10 mouse cellular contexts compared by ENCODE assay signal in genomic region chr11:11948321-11948987, GRCm38 (mm10). TPM values are rescaled to one million over a fixed set of nuclear protein-coding genes. Genes with fewer than 3 reads are reported as not detected.
DNase-seq lines count a peak whose midpoint lies in the region; ATAC-seq and TF ChIP-seq lines count a peak whose summit lies in the region.
"Had no signal": no experiment of that assay in that cellular context is flagged by ENCODE, and none has a peak within 500 bp of the region (broad histone marks: within the 10 kb centered on the region; RNA-seq: fewer than 3 reads in every experiment).

No protein-coding gene starts in this region.

- H3K9me3 ChIP-seq in intestine, embryonic 14.5 days (ENCODE audit: control insufficient read depth, low read length) = no peaks in the 10 kb centered on the region
- H3K9me3 ChIP-seq in intestine, postnatal 0 days (ENCODE audit: control insufficient read depth) = no peaks in the 10 kb centered on the region
- H3K9me3 ChIP-seq in CH12.LX (replicated peaks; ENCODE audit: low read length) (no peaks in the 10 kb centered on the region), G1E (replicated peaks) (no peaks in the 10 kb centered on the region)
- no peaks in the 10 kb centered on the region for H3K9me3 ChIP-seq in limb, embryonic 10.5 days (replicated peaks)
- H3K9me3 ChIP-seq: forebrain, embryonic 15.5 days had no signal

- TF ChIP-seq EP300 in CH12.LX (IDR thresholded peaks at IDR 0.05; ENCODE audit: low read length) = peak; percentile 78

- H3K4me3 ChIP-seq in intestine, embryonic 14.5 days (ENCODE audit: low read depth, low read length) = no peak overlapping the region
- no peak overlapping the region for H3K4me3 ChIP-seq in intestine, postnatal 0 days (ENCODE audit: low read depth, low read length)
- H3K4me3 ChIP-seq in CH12.LX (replicated peaks in 1 of 3; ENCODE audit: low read depth in 2 of 3, low read length in 2 of 3, poor library complexity in 1 of 3) = no peak overlapping the region
- peak overlapping the region; percentile 56; the same call in 1 of the 2 replicates for H3K4me3 ChIP-seq in G1E (ENCODE audit: low read depth, low read length)
- H3K4me3 ChIP-seq in limb, embryonic 10.5 days = no peak overlapping the region
- H3K4me3 ChIP-seq: forebrain, embryonic 15.5 days had no signal

- peak overlapping the region; percentile 88 for H3K27ac ChIP-seq in intestine, embryonic 14.5 days (ENCODE audit: low read depth)
- H3K27ac ChIP-seq in intestine, postnatal 0 days (ENCODE audit: low read depth, low read length) = no peak overlapping the region
- peak overlapping the region; percentile 92 for H3K27ac ChIP-seq in CH12.LX (ENCODE audit: insufficient read depth, low read depth)
- H3K27ac ChIP-seq in limb, embryonic 10.5 days = peak overlapping the region; percentile 68
- H3K27ac ChIP-seq: forebrain, embryonic 15.5 days had no signal

- H3K79me2 ChIP-seq in CH12.LX (replicated peaks; ENCODE audit: control insufficient read depth, extremely low read depth, insufficient read depth, poor library complexity, severe bottlenecking) = peaks cover 3% of the 10 kb centered on the region; the same call in 1 of the 2 replicates

- ATAC-seq in intestine, embryonic 14.5 days (replicated peaks; ENCODE audit: low FRiP score, low TSS enrichment, low read depth) = peak; percentile 57
- no peak for ATAC-seq in intestine, postnatal 0 days
- ATAC-seq in G1E (ENCODE audit: extremely low read depth, insufficient number of reproducible peaks, low FRiP score, poor library complexity, severe bottlenecking) = no peak
- ATAC-seq in erythroblast, adult 5-6 weeks (replicated peaks; ENCODE audit: low FRiP score, poor library complexity, severe bottlenecking) = no peak
- ATAC-seq: forebrain, embryonic 15.5 days had no signal

- in situ Hi-C loops in CH12.LX (cut with MboI; ENCODE audit: low pct_ligation_motif_present, low pct_unique_long_range_greater_than_20kb, low sequenced_read_pairs) = loop anchor here (10.0 kb wide), 1 partner anchor 404 kb away; no protein-coding TSS in a partner anchor

- peaks cover 24% of the 10 kb centered on the region for H3K4me1 ChIP-seq in intestine, embryonic 14.5 days (replicated peaks; ENCODE audit: control insufficient read depth, insufficient read depth, low read length)
- H3K4me1 ChIP-seq in intestine, postnatal 0 days (replicated peaks; ENCODE audit: control insufficient read depth, insufficient read depth, low read length) = peaks cover 8% of the 10 kb centered on the region
- H3K4me1 ChIP-seq in CH12.LX (ENCODE audit: control insufficient read depth in 1 of 2, insufficient read depth in 2 of 2) (peaks cover 53 to 96% of the 10 kb centered on the region in 2 experiments), G1E (ENCODE audit: insufficient read depth, low read depth, low read length) (peaks cover 44% of the 10 kb centered on the region)
- peaks cover 25% of the 10 kb centered on the region for H3K4me1 ChIP-seq in limb, embryonic 10.5 days
- H3K4me1 ChIP-seq: forebrain, embryonic 15.5 days had no signal

- no peak overlapping the region for H3K9ac ChIP-seq in intestine, embryonic 14.5 days (ENCODE audit: low read length)
- H3K9ac ChIP-seq in intestine, postnatal 0 days (ENCODE audit: low read depth, low read length) = no peak overlapping the region
- H3K9ac ChIP-seq in CH12.LX (ENCODE audit: insufficient read depth, low read depth) = peak overlapping the region; percentile 18
- H3K9ac ChIP-seq: forebrain, embryonic 15.5 days had no signal

- H3K27me3 ChIP-seq in intestine, embryonic 14.5 days (replicated peaks; ENCODE audit: control insufficient read depth, insufficient read depth, low read length) = no peaks in the 10 kb centered on the region
- no peaks in the 10 kb centered on the region for H3K27me3 ChIP-seq in intestine, postnatal 0 days (replicated peaks; ENCODE audit: control insufficient read depth, insufficient read depth, low read length)
- H3K27me3 ChIP-seq in CH12.LX (replicated peaks) (no peaks in the 10 kb centered on the region), G1E (ENCODE audit: insufficient read depth, low read length) (peaks cover 77% of the 10 kb centered on the region)
- H3K27me3 ChIP-seq in limb, embryonic 10.5 days (ENCODE audit: low read depth, poor library complexity, severe bottlenecking) = no peaks in the 10 kb centered on the region
- H3K27me3 ChIP-seq: forebrain, embryonic 15.5 days had no signal

- no peak overlapping the region for H3K4me2 ChIP-seq in intestine, embryonic 14.5 days (ENCODE audit: low read length)
- no peak overlapping the region for H3K4me2 ChIP-seq in intestine, postnatal 0 days (replicated peaks; ENCODE audit: low read depth)
- peak overlapping the region; percentile 79 for H3K4me2 ChIP-seq in CH12.LX (ENCODE audit: insufficient read depth, low read depth, poor library complexity, severe bottlenecking)
- H3K4me2 ChIP-seq: forebrain, embryonic 15.5 days had no signal

- no peak for DNase-seq in intestine, embryonic 14.5 days (ENCODE audit: low spot score)
- DNase-seq in CH12.LX (ENCODE audit: extremely low read depth) = no peak
- no peak for DNase-seq in G1E (ENCODE audit: low spot score)
- peak; percentile 62 for DNase-seq in limb, embryonic 10.5 days (ENCODE audit: low spot score)
- DNase-seq in adrenal gland, postnatal 10 days = no peak
- DNase-seq in layer of hippocampus, adult 18-20 months (ENCODE audit: low spot score in 2 of 2) = no peak
- DNase-seq: kidney, adult 2 months had no signal

- dilution Hi-C loops in CH12.LX (cut with MboI; ENCODE audit: extremely low pct_ligation_motif_present, extremely low pct_unique_long_range_greater_than_20kb, low sequenced_read_pairs) = no loop called here

- WGBS in intestine, embryonic 14.5 days = 28% methylated on average over 9 of the region's 9 CpGs
- WGBS in intestine, postnatal 0 days = 31% methylated on average over 9 of the region's 9 CpGs
- 45% methylated on average over 9 of the region's 9 CpGs for WGBS in limb, embryonic 10.5 days

- no peak; the same call in none of the 2 replicates for TF ChIP-seq RAD21 in CH12.LX (IDR thresholded peaks at IDR 0.05; ENCODE audit: low read depth, low read length)

- TF ChIP-seq POLR2A in CH12.LX (IDR thresholded peaks at IDR 0.05; ENCODE audit: low read depth, low read length) = peak; percentile 69

- no peak for TF ChIP-seq CTCF in intestine, postnatal 0 days (IDR thresholded peaks at IDR 0.05; ENCODE audit: low read depth)
- TF ChIP-seq CTCF in CH12.LX (conservative IDR thresholded peaks at IDR 0.05 in 1 of 2, IDR thresholded peaks at IDR 0.05 in 1 of 2; ENCODE audit: low read depth in 2 of 2, low read length in 2 of 2) = no peak
- TF ChIP-seq CTCF in G1E (IDR thresholded peaks at IDR 0.05; ENCODE audit: low read depth, low read length) = no peak

- H3K36me3 ChIP-seq in intestine, embryonic 14.5 days (ENCODE audit: control insufficient read depth, insufficient read depth, low read length) = peaks cover 80% of the 10 kb centered on the region
- H3K36me3 ChIP-seq in intestine, postnatal 0 days (ENCODE audit: control insufficient read depth, insufficient read depth) = peaks cover 10% of the 10 kb centered on the region
- H3K36me3 ChIP-seq in CH12.LX (replicated peaks in 1 of 2; ENCODE audit: control insufficient read depth in 1 of 2, insufficient read depth in 1 of 2, low read length in 1 of 2) (peaks cover 18 to 68% of the 10 kb centered on the region in 2 experiments), G1E (replicated peaks) (no peaks in the 10 kb centered on the region)
- peaks cover 96% of the 10 kb centered on the region for H3K36me3 ChIP-seq in limb, embryonic 10.5 days
- H3K36me3 ChIP-seq: forebrain, embryonic 15.5 days had no signal

TF ChIP-seq in CH12.LX, 34 proteins besides CTCF, POLR2A, EP300 and RAD21:
- TF ChIP-seq CHD1 (IDR thresholded peaks at IDR 0.05; ENCODE audit: low read depth, low read length) = peak; percentile 87; the same call in 1 of the 2 replicates
- no peak for TF ChIP-seq MYC (IDR thresholded peaks at IDR 0.05; ENCODE audit: low read depth, low read length)
- TF ChIP-seq MEF2A (IDR thresholded peaks at IDR 0.05; ENCODE audit: borderline replicate concordance, low read depth, low read length) = peak; percentile 78
- peak; percentile 87; the same call in 1 of the 2 replicates for TF ChIP-seq UBTF (IDR thresholded peaks at IDR 0.05; ENCODE audit: low read depth, low read length)
- 0 out of 2 replicates have a peak, but pooled peaks have one; percentile 26 for TF ChIP-seq SIN3A (IDR thresholded peaks at IDR 0.05; ENCODE audit: low read length)
- TF ChIP-seq IRF4 (IDR thresholded peaks at IDR 0.05; ENCODE audit: low read depth, low read length) = peak; percentile 88
- peak; percentile 9 for TF ChIP-seq SMC3 (IDR thresholded peaks at IDR 0.05; ENCODE audit: low read depth, low read length)
- TF ChIP-seq CHD2 (IDR thresholded peaks at IDR 0.05; ENCODE audit: low read length) = no peak
- TF ChIP-seq MAFK (IDR thresholded peaks at IDR 0.05; ENCODE audit: insufficient replicate concordance, low read length) = no peak
- TF ChIP-seq TBP (conservative IDR thresholded peaks at IDR 0.05; ENCODE audit: low read depth, low read length) = peak; percentile 77
- no peak for TF ChIP-seq ZMIZ1 (IDR thresholded peaks at IDR 0.05; ENCODE audit: low read depth, low read length)
- TF ChIP-seq TCF12 (IDR thresholded peaks at IDR 0.05; ENCODE audit: low read depth, low read length) = peak; percentile 85; the same call in 1 of the 2 replicates
- no peak for TF ChIP-seq GABPA (IDR thresholded peaks at IDR 0.05; ENCODE audit: insufficient replicate concordance, low read depth, low read length)
- TF ChIP-seq BHLHE40 (IDR thresholded peaks at IDR 0.05; ENCODE audit: low read depth, low read length) = peak; percentile 80
- TF ChIP-seq ETS1 (conservative IDR thresholded peaks at IDR 0.05; ENCODE audit: low read depth, low read length) = peak; percentile 70

RNA-seq across cellular contexts. Expression of gene Ddc, which starts 50.5 kb away (rescaled TPM):
- polyA plus RNA-seq in intestine, embryonic 14.5 days (2014; fragmentation: Nextera tagmentation; extraction: Ambion mirVana) = 34.8 and 37.3 TPM in 2 replicates
- polyA plus RNA-seq in intestine, postnatal 0 days (2015; fragmentation: Nextera tagmentation; extraction: Ambion mirVana) = 19.2 and 20.9 TPM in 2 replicates
- not detected in 2 replicates for total RNA-seq in CH12.LX (2012; rRNA removed)
- 0.17 and 0.19 TPM in 2 replicates for total RNA-seq in CH12.LX (2014; rRNA removed)
- 0.12 and 0.33 TPM in 2 replicates for polyA plus RNA-seq in CH12.LX (2012; ENCODE audit: insufficient read length, low read depth)
- total RNA-seq in G1E (2014; fragmentation: Nextera tagmentation) = not detected in 2 replicates
- 2.9 and 3.0 TPM in 2 replicates for total RNA-seq in G1E (2017)
- 0.08 and 0.13 TPM in 2 replicates for polyA plus RNA-seq in G1E (2012)
- polyA plus RNA-seq in limb, embryonic 10.5 days (2016; fragmentation: Nextera tagmentation; extraction: Ambion mirVana) = 5.5 and 6.2 TPM in 2 replicates
- total RNA-seq in erythroblast, adult 5-6 weeks (2015; ENCODE audit: low replicate concordance) = not detected in 2 replicates
- not detected in 2 replicates for total RNA-seq in erythroblast, adult 5-6 weeks (2017; ENCODE audit: low replicate concordance)
- 10 to 100 TPM; 72.6 to 85.6 TPM for total RNA-seq in adrenal gland, postnatal 10 days (2021)
- total RNA-seq in layer of hippocampus, adult 18-20 months (2021) = 1 to 10 TPM; 7.7 to 8.1 TPM

Comparison
In these comparisons a context has a peak if more than half of its experiments do, and no peak if none do; other contexts are left out.
1. RNA of gene Ddc, which starts 50.5 kb away (total RNA-seq): 72.6 to 85.6 TPM in adrenal gland, postnatal 10 days; 7.7 to 8.1 TPM in layer of hippocampus, adult 18-20 months, 2.9 to 3.0 TPM in G1E, 0.17 to 0.19 TPM in CH12.LX and not detected in erythroblast, adult 5-6 weeks; every median in the first group is over 4 times any median in the second.